Mouse (Mus musculus) embryo, embryonic 10.5 days (tissue): ENCODE data around the gene Il17re.

Source experiments
- DNase-seq: peaks from one replicate; pipeline ENCODE4 v3.0.0-alpha.2; 2015; ENCODE audit warnings: low spot score

Gene Il17re

GRCm38 (mm10) chr6:113457952-113458534, at the start of gene Il17re:
Gene Il17re (plus strand): TSS chr6:113458484.
- DNase-seq = no peak

- no peak for DNase-seq
Observed at GRCm38 (mm10) chr6:113410001-113410400, 48.3 kb upstream of the Il17re start.

- no peak for DNase-seq
Observed at GRCm38 (mm10) chr6:113416416-113416815, 41.9 kb upstream of the Il17re start.

GRCm38 (mm10) chr6:113418441-113419198, 39.7 kb upstream of the Il17re start:
- no peak for DNase-seq

GRCm38 (mm10) chr6:113419199-113419587, 39.1 kb upstream of the Il17re start, which contains the start of gene Rpusd3:
Gene Rpusd3 (minus strand): TSS chr6:113419340.
- DNase-seq = peak; percentile 98

GRCm38 (mm10) chr6:113423000-113423399, 35.3 kb upstream of the Il17re start:
- DNase-seq = no peak

- no peak for DNase-seq
Observed at GRCm38 (mm10) chr6:113424187-113424586, 34.1 kb upstream of the Il17re start.

GRCm38 (mm10) chr6:113426696-113427095, 31.6 kb upstream of the Il17re start:
- no peak for DNase-seq

- DNase-seq = peak; percentile 68
Observed at GRCm38 (mm10) chr6:113427397-113427796, 30.9 kb upstream of the Il17re start.

- no peak for DNase-seq
Observed at GRCm38 (mm10) chr6:113428006-113428405, 30.3 kb upstream of the Il17re start.

- DNase-seq = no peak
Observed at GRCm38 (mm10) chr6:113429965-113430364, 28.3 kb upstream of the Il17re start.

GRCm38 (mm10) chr6:113430846-113431245, 27.4 kb upstream of the Il17re start:
- DNase-seq = no peak

GRCm38 (mm10) chr6:113431801-113432200, 26.5 kb upstream of the Il17re start:
- DNase-seq = no peak

- DNase-seq = no peak
Observed at GRCm38 (mm10) chr6:113433661-113434060, 24.6 kb upstream of the Il17re start.

GRCm38 (mm10) chr6:113434691-113435090, 23.6 kb upstream of the Il17re start:
- no peak for DNase-seq

GRCm38 (mm10) chr6:113435664-113436205, 22.5 kb upstream of the Il17re start, which contains the start of gene Cidec:
Gene Cidec (minus strand): TSS chr6:113435760.
- DNase-seq = no peak

GRCm38 (mm10) chr6:113437135-113437534, 21.1 kb upstream of the Il17re start:
- no peak for DNase-seq

GRCm38 (mm10) chr6:113438721-113439430, 19.4 kb upstream of the Il17re start:
- no peak for DNase-seq

GRCm38 (mm10) chr6:113440686-113441085, 17.6 kb upstream of the Il17re start:
- DNase-seq = no peak

- DNase-seq = peak; percentile 92
Observed at GRCm38 (mm10) chr6:113441147-113441680, 17.1 kb upstream of the Il17re start.

GRCm38 (mm10) chr6:113442087-113442441, 16.2 kb upstream of the Il17re start:
- DNase-seq = no peak

GRCm38 (mm10) chr6:113442442-113443090, 15.7 kb upstream of the Il17re start, which contains the start of gene Jagn1:
Gene Jagn1 (plus strand): TSS chr6:113442569.
- DNase-seq = peak; percentile 99
